Mouse (Mus musculus): ENCODE results near the gene Cd52. TPM values are rescaled to one million over a fixed set of nuclear protein-coding genes. Genes with fewer than 3 reads are reported as not detected.

Gene Cd52
- polyA plus RNA-seq, 1 experiment, result 2.0 TPM

DNA sequence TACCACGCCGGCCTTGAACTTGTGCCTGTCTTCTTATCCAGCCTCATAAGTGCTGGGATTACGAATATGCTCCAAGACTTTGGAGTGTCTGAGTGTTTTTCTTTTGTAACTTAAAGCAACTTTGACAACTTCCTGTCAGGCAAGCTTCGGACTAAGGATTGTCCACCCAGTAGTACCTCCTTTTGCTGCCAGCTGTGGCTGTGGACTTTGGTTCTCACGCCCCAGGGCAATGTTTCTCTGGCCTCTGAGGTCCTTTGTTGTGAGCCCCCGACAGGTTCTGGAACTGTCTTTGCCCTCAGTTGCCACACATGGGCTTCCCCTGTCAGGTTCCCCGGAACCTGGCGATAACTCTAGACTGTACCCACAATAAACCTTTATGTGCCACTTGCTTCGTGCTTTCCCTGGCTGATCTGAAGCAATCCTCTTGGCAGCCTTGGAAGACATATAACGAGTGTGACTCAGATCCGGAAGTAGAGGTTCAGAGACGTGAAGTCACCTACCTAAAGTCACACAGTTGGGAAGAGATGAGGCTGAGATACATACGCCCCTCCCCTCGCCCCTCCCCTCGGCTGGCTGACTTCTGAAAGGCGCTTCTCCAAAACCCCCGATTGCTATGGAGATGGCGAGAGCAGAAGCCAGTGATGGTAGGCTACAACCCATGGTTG is 33.6 kb downstream of the Cd52 start:
- Histone ChIP-seq H3K4me1 (ENCODE audit: control insufficient read depth, insufficient read depth, low read length) (peaks cover 11% of the 10 kb centered on the region), H3K4me3 (ENCODE audit: control insufficient read depth, low read depth, low read length) (no peak overlapping the region), H3K27ac (ENCODE audit: control insufficient read depth, insufficient read depth, low read depth, low read length) (no peak overlapping the region), H3K36me3 (ENCODE audit: control insufficient read depth, insufficient read depth, low read length) (no peaks in the 10 kb centered on the region), H3K27me3 (ENCODE audit: control insufficient read depth, insufficient read depth, low read length) (no peaks in the 10 kb centered on the region)
- no peak for TF ChIP-seq CTCF (IDR thresholded peaks at IDR 0.05; ENCODE audit: control insufficient read depth, insufficient read depth, insufficient replicate concordance, low read depth, low read length)
- no peak for TF ChIP-seq POLR2A (IDR thresholded peaks at IDR 0.05; ENCODE audit: control insufficient read depth, low read depth, low read length)

DNA sequence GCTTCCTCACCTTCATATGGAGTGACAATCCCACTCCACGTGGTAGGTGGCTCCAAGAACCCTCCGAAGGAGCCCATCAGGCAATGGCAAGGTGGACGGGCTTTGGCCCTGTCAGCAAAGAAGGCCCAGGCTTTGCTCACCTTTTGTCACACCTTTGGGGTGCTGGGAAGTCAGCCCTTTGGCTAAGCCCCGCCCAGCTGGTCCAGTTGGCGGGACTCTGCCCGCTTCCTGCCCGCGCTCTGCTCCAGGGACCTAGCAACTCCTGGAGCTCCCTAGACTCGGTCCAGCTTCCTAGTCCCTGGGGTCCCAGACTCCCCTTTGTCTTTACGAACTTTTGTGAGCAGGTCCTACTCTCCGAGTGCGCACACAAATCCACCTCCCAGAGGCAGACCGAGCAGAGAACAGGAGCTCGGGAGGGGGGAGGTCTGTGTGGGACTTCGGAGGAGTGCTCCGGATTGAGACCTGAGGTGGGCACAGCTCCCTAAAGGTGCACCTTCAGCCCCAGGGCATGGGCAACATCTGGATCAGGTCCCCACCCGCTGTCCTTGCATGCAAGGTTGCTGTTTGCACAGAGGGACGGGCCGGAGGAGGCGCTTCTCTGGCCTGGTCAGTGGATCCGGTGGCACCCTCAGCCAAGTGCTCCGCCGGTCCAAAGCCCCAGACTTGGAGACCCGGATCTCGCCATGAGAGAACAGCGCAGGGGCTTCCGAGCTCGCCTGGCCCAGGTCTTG is 34.6 kb downstream of the Cd52 start, which contains the start of gene Crybg2:
Gene Crybg2, plus strand, starts transcription at position 681 of the 731 bp plus-strand sequence.
- Histone ChIP-seq H3K4me3 (ENCODE audit: control insufficient read depth, low read depth, low read length) (no peak within 1 kb of the TSS), H3K4me1 (ENCODE audit: control insufficient read depth, insufficient read depth, low read length) (peaks cover 11% of the 10 kb centered on the region), H3K36me3 (ENCODE audit: control insufficient read depth, insufficient read depth, low read length) (no peaks in the 10 kb centered on the region), H3K27ac (ENCODE audit: control insufficient read depth, insufficient read depth, low read depth, low read length) (no peak within 1 kb of the TSS), H3K27me3 (ENCODE audit: control insufficient read depth, insufficient read depth, low read length) (no peaks in the 10 kb centered on the region)
- no peak for TF ChIP-seq CTCF (IDR thresholded peaks at IDR 0.05; ENCODE audit: control insufficient read depth, insufficient read depth, insufficient replicate concordance, low read depth, low read length)
- TF ChIP-seq POLR2A (IDR thresholded peaks at IDR 0.05; ENCODE audit: control insufficient read depth, low read depth, low read length), result no peak

DNA sequence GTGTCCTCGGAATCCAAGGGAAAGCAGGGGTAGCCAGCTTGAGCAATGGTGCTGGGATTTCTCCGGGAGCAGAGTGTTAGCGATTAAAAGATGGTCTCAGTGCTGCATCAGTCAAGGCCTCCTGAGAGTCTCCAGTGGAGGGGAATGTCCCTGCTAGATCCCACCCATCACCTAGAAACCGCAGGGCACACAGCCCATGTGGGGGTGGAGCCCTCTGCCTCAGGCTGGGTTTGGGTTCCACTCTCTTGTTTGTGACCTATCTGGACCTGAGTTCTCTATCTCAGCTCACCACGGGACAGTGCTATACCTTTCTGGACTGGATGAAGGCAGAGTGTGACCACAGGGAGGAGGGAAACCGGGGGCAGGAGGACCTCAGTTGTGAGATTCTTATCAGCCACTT is 36.0 kb downstream of the Cd52 start:
- Histone ChIP-seq H3K4me1 (ENCODE audit: control insufficient read depth, insufficient read depth, low read length) (peaks cover 11% of the 10 kb centered on the region), H3K36me3 (ENCODE audit: control insufficient read depth, insufficient read depth, low read length) (no peaks in the 10 kb centered on the region), H3K27ac (ENCODE audit: control insufficient read depth, insufficient read depth, low read depth, low read length) (no peak overlapping the region), H3K4me3 (ENCODE audit: control insufficient read depth, low read depth, low read length) (no peak overlapping the region), H3K27me3 (ENCODE audit: control insufficient read depth, insufficient read depth, low read length) (no peaks in the 10 kb centered on the region)
- TF ChIP-seq CTCF (IDR thresholded peaks at IDR 0.05; ENCODE audit: control insufficient read depth, insufficient read depth, insufficient replicate concordance, low read depth, low read length), result no peak
- no peak for TF ChIP-seq POLR2A (IDR thresholded peaks at IDR 0.05; ENCODE audit: control insufficient read depth, low read depth, low read length)

DNA sequence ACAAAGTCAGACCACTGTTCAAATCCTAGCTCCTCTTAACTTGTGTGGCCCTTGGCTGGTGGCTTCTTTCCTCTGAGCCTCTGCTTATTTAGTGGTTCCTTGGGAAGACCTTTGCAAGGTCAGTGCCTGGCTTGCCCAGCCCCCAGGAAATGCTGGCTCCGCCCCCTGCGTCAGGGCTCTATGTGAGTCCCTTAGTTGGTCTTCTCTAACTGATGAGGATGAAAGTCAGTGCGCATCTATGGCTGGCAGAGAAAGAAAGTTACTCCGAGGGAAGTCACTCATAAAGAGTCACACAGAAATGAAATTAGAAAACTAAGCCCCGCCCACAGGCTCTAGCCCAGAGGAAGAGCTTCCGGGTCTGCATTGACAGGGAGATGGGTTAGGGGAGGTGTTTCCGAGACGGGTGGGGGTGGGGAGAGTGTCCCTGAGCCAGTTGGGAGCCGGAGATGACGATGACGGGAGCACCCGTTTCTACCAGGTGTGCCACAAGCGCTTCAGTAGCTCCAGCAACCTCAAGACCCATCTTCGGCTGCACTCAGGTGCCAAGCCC is 36.6 kb downstream of the Cd52 start:
- no peak; the same call in 1 of the 2 replicates for TF ChIP-seq POLR2A (IDR thresholded peaks at IDR 0.05; ENCODE audit: control insufficient read depth, low read depth, low read length)
- no peak for TF ChIP-seq CTCF (IDR thresholded peaks at IDR 0.05; ENCODE audit: control insufficient read depth, insufficient read depth, insufficient replicate concordance, low read depth, low read length)
- Histone ChIP-seq H3K4me3 (ENCODE audit: control insufficient read depth, low read depth, low read length) (peak overlapping the region; percentile 5; the same call in 1 of the 2 replicates), H3K36me3 (ENCODE audit: control insufficient read depth, insufficient read depth, low read length) (no peaks in the 10 kb centered on the region), H3K4me1 (ENCODE audit: control insufficient read depth, insufficient read depth, low read length) (peaks cover 11% of the 10 kb centered on the region), H3K27me3 (ENCODE audit: control insufficient read depth, insufficient read depth, low read length) (no peaks in the 10 kb centered on the region), H3K27ac (ENCODE audit: control insufficient read depth, insufficient read depth, low read depth, low read length) (no peak overlapping the region)

DNA sequence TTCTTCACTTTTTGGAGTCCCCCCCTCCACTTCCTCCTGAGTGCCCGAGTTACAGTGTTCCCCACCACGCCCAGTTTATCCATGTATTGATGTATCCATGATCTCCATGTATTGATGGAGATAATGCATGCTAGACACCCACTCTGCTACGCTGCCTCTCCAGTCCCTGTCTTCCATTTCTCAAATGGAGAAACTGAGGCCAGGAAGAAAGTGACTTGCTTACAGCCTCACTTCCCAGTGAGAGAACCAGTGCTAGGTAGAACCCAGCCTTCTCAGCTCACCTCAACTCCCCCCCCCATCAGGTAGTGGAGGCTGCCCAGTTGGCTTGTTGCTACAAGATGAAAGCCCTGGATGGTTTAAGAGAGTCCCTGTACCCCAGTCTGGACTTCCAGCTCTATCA is 41.3 kb downstream of the Cd52 start, which contains the start of gene Zfp683:
Gene Zfp683, plus strand, starts transcription at position 301 of the 400 bp plus-strand sequence.
- no peak for TF ChIP-seq CTCF (IDR thresholded peaks at IDR 0.05; ENCODE audit: control insufficient read depth, insufficient read depth, insufficient replicate concordance, low read depth, low read length)
- TF ChIP-seq POLR2A (IDR thresholded peaks at IDR 0.05; ENCODE audit: control insufficient read depth, low read depth, low read length), result no peak
- Histone ChIP-seq H3K4me3 (ENCODE audit: control insufficient read depth, low read depth, low read length) (no peak within 1 kb of the TSS), H3K27ac (ENCODE audit: control insufficient read depth, insufficient read depth, low read depth, low read length) (no peak within 1 kb of the TSS), H3K27me3 (ENCODE audit: control insufficient read depth, insufficient read depth, low read length) (no peaks in the 10 kb centered on the region), H3K4me1 (ENCODE audit: control insufficient read depth, insufficient read depth, low read length) (peaks cover 4% of the 10 kb centered on the region), H3K36me3 (ENCODE audit: control insufficient read depth, insufficient read depth, low read length) (no peaks in the 10 kb centered on the region)

DNA sequence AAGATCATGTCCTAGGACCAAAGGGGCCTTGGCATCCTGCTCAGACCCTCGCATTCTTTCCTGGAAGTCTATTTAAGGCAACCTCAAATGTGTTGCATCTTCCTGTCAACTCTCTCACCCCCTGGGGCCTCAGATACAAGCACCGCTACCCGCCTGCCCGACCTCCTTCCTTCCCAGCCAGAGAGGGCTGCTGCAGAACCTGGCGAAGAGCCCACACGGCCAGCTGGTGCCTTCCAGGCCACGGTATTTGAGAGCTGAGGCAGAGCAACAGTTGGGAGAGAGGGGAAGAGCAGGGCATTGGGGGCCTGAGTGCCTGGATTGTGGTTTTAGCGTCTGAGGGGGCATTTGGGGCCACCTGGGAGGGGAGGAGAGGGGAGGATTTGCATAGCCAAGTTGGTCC is 42.3 kb downstream of the Cd52 start:
- no peaks in the 10 kb centered on the region for H3K27me3 ChIP-seq (ENCODE audit: control insufficient read depth, insufficient read depth, low read length)
- no peak overlapping the region for H3K4me3 ChIP-seq (ENCODE audit: control insufficient read depth, low read depth, low read length)
- TF ChIP-seq POLR2A (IDR thresholded peaks at IDR 0.05; ENCODE audit: control insufficient read depth, low read depth, low read length), result no peak
- no peak for TF ChIP-seq CTCF (IDR thresholded peaks at IDR 0.05; ENCODE audit: control insufficient read depth, insufficient read depth, insufficient replicate concordance, low read depth, low read length)
- no peaks in the 10 kb centered on the region for H3K4me1 ChIP-seq (ENCODE audit: control insufficient read depth, insufficient read depth, low read length)
- no peak overlapping the region for H3K27ac ChIP-seq (ENCODE audit: control insufficient read depth, insufficient read depth, low read depth, low read length)
- no peaks in the 10 kb centered on the region for H3K36me3 ChIP-seq (ENCODE audit: control insufficient read depth, insufficient read depth, low read length)

DNA sequence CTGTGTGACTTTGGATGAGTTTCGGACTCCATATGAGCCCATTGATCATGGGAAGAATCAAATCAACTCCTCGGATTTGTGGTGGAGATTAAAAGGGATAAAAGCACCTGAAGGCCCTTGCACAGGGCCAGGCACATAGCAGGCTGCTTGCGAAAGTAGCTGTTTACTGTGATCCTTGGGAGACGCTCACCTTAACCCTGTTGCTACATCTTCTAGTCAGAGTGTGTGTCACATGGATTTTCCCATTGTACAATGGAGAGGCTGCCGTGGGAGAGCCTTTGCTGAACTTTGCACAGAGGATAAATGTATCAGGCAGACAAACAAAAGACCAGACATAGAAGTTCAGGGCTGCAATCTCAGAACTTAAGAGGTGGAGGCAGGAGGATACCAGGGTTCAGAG is 43.0 kb downstream of the Cd52 start:
- no peaks in the 10 kb centered on the region for H3K27me3 ChIP-seq (ENCODE audit: control insufficient read depth, insufficient read depth, low read length)
- H3K27ac ChIP-seq (ENCODE audit: control insufficient read depth, insufficient read depth, low read depth, low read length), result no peak overlapping the region
- no peaks in the 10 kb centered on the region for H3K4me1 ChIP-seq (ENCODE audit: control insufficient read depth, insufficient read depth, low read length)
- H3K36me3 ChIP-seq (ENCODE audit: control insufficient read depth, insufficient read depth, low read length), result no peaks in the 10 kb centered on the region
- no peak overlapping the region for H3K4me3 ChIP-seq (ENCODE audit: control insufficient read depth, low read depth, low read length)
- TF ChIP-seq CTCF (IDR thresholded peaks at IDR 0.05; ENCODE audit: control insufficient read depth, insufficient read depth, insufficient replicate concordance, low read depth, low read length) (no peak), POLR2A (IDR thresholded peaks at IDR 0.05; ENCODE audit: control insufficient read depth, low read depth, low read length) (no peak)
